Mouse (Mus musculus) lung, adult 18-20 months (tissue): ENCODE data around the gene Ston2.
"Not testable (repeated sequence)": the region's sequence is repeated elsewhere in the genome, so short reads cannot be mapped to it uniquely, and the experiment has no call there.

Source experiments
- DNase-seq, 2 experiments: peaks; one replicate each; pipeline ENCODE4 v3.0.0; 2022; ENCODE audit warnings: mixed read lengths in 2 of 2

Gene Ston2

DNA sequence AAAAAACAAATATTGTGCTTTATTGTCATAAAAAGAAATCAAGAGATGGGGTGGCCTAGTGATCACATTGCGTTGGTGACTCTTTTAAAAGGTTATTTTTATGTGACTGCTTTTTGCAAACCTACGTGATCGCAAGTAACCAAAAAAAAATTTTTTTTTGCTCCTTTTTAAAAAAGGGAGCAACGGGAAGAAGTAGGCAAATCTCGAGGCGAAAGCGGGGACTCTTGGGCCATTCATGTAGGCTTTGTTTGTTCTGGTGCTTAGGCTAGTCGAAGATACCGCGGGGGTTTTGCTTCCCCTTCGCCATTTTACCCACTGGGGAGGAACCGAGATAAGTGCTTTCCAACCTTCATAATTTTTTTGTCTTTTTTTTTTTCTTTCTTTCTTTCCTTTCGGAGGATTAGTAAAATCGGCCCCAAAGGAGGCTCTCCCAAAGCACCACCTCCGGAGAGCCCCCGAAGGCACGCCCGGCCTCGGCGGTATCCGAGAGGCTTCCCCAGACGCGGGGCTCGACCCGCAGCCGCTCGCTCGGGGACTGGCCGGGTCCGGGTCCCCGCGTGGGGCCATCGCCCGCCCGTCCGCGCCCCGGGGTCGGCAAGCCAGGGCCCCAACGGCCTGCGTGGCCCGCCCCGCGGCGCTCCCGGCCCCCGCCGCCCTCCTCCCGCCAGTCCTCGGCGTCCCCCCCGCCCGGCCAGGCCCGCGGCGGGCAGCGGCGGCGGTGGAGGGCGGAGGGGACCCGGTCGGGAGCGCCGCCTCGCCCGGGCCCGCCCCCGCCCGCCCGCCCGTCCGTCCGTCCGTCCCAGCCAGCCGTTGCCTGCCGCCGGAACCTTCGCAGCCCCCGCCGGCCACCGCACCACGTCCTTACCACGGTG lies 199.3 kb downstream of the Ston2 start:
- DNase-seq, result peak; percentile 45 to 50

GRCm38 (mm10) chr12:91588176-91588669 lies 200.0 kb downstream of the Ston2 start:
- DNase-seq, result peak; percentile 92 to 95

- DNase-seq, result no peak
Measured at GRCm38 (mm10) chr12:91587491-91588033, 200.6 kb downstream of the Ston2 start.

DNA sequence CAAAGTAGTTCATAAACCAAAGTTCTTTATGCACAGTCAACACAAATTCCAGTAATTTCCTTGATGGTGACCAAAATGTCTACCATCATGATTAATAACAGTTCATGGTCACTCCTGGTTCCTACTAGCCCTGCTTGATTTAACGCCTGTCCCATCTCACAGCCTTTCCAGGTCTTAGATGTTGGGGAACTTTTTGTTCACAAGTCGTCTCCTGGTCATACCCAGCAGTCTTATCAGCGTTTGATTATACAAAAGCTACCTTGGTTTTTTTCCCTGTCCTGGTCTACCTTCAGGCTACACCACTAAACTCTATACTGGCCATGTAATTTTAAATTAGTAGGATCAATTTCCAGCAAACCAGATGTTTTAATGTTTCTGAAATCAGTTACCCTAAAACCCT lies 201.1 kb downstream of the Ston2 start:
- no peak for DNase-seq

DNA sequence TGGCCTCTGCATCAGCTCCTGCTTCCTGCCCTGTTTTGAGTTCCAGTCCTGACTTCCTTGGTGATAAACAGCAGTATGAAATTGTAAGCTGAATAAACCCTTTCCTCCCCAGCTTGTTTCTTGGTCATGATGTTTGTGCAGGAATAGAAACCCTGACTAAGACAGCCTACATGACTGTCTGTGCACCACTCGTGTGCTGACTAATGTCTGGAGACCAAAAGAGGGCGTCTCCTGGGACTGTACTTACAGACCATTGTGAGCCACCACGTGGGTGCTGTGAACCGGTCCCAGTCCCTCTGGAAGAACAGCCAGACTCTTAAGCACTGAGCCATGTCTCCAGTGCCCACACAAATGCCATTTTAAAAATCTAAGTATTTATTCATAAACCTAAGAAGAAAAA lies 202.4 kb downstream of the Ston2 start:
- DNase-seq, result not testable (repeated sequence)

DNA sequence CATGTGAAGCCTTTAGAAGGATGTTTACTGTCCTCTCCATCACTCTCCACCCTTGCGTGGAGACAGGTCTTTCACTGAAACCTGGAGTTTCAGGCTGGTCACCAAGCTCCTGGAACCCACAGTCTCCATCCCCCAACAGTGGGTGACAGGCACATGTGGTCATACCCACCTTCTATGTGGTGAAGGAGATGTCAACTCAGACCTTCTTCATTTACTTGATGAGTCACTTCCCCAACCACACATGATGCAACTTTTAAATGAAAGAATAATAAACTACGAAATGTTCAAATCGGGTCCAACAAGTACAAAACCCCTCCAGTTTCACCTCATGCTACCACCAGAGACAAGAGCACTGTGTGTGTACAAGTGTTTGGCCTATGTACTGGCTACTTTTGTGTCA lies 203.0 kb downstream of the Ston2 start:
- no peak for DNase-seq

GRCm38 (mm10) chr12:91583409-91583808 lies 204.8 kb downstream of the Ston2 start:
- DNase-seq, result no peak
